Mouse (Mus musculus): ENCODE data around the gene Cacnb2. TPM values are rescaled to one million over a fixed set of nuclear protein-coding genes. Genes with fewer than 3 reads are reported as not detected.

Gene Cacnb2
- polyA plus RNA-seq, 1 experiment from 2014 or later = 3.3 TPM

DNA sequence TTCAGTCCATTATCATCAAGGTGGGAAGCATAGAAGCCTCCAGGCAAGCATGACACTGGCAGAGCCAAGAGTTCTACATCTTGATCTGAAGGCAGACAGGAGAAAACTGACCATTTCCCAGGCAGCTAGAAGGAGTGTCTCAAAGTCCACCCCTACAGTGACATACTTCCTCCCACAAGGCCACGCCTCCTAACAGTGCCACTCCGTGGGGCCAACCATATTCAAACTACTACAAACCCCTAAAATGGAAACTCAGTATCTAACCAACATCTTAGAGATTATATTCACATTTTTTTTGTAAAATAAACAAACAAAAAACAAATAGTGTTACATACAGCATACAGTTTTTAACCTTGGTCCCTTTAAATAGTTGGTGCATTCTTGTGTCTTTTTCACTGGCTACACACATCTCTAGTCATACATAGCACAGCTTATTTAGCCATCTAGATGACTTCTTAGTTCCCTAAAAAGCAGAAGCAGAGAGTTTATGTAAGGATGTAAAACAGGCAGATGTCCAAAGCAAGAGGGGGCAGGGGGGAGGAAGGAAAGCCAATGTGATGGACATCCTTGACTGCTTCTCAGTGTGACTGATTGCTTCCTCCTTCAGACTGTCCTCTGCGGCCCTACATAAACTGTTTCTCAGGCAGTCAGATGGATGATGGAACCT lies 340.9 kb downstream of the Cacnb2 start:
- no peaks in the 10 kb centered on the region for H3K9me3 ChIP-seq (replicated peaks)
- WGBS = 89% methylated on average over 3 of the region's 3 CpGs
- H3K4me2 ChIP-seq = no peak overlapping the region
- H3K4me1 ChIP-seq = no peaks in the 10 kb centered on the region
- no peaks in the 10 kb centered on the region for H3K36me3 ChIP-seq (ENCODE audit: poor library complexity, severe bottlenecking)
- no peak for ATAC-seq
- H3K27me3 ChIP-seq = no peaks in the 10 kb centered on the region
- no peak overlapping the region for H3K9ac ChIP-seq
- H3K4me3 ChIP-seq = no peak overlapping the region
- no peak overlapping the region for H3K27ac ChIP-seq

DNA sequence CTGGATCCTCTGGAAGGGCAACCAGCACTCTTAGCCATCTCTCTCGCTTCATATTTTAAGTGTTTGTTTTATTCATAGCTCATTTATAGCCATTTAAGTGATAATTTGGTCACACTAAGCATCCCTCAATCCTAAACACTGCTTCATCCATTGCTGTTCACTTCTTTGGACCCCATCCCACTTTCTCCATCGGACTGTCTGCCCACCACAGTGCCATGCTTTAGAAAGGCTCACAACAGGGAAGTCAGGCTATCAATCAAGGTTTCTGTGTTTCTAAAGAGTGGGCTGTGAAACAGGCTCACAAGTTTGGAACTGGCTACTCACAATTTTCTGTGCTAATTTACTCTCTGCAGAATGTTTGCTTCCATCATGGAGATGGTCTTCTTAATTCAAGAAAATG lies 350.2 kb downstream of the Cacnb2 start:
- no peak overlapping the region for H3K9ac ChIP-seq
- no peak overlapping the region for H3K4me3 ChIP-seq
- ATAC-seq = no peak
- no peak overlapping the region for H3K4me2 ChIP-seq
- H3K9me3 ChIP-seq (replicated peaks) = no peaks in the 10 kb centered on the region
- no peaks in the 10 kb centered on the region for H3K27me3 ChIP-seq
- 58% methylated on average over 2 of the region's 2 CpGs for WGBS
- H3K27ac ChIP-seq = no peak overlapping the region; the same call in 1 of the 2 replicates
- H3K4me1 ChIP-seq = no peaks in the 10 kb centered on the region
- H3K36me3 ChIP-seq (ENCODE audit: poor library complexity, severe bottlenecking) = no peaks in the 10 kb centered on the region

DNA sequence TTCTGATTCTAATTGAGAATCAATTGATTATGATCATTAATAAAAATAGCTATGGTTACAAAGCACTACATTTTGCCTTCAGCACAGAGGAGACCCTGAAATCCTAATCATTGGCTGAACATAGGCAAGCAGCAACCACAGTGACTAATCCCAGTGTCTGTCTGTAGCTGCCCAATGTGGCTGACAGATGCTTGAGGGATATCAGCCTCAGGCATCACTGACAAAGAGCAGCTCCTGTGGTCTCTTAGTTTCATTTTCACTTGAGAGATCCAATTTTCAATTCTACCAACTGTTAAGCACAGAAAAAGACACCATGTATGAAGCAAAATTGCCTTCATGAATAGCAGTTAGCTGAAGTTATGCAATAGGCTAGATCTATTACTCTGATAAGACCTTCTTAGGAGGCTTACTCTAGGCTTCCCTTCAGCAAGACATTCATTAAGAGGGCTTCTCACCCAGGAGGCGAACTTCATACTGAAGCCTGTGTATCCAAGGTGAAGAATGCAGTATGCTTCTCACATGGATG lies 358.1 kb downstream of the Cacnb2 start:
- Histone ChIP-seq H3K9me3 (replicated peaks) (no peaks in the 10 kb centered on the region), H3K27me3 (no peaks in the 10 kb centered on the region), H3K4me2 (no peak overlapping the region), H3K4me1 (no peaks in the 10 kb centered on the region), H3K4me3 (no peak overlapping the region), H3K36me3 (ENCODE audit: poor library complexity, severe bottlenecking) (no peaks in the 10 kb centered on the region), H3K27ac (no peak overlapping the region), H3K9ac (no peak overlapping the region)
- no peak for ATAC-seq
- WGBS = 89% methylated on average over 1 of the region's 1 CpGs

DNA sequence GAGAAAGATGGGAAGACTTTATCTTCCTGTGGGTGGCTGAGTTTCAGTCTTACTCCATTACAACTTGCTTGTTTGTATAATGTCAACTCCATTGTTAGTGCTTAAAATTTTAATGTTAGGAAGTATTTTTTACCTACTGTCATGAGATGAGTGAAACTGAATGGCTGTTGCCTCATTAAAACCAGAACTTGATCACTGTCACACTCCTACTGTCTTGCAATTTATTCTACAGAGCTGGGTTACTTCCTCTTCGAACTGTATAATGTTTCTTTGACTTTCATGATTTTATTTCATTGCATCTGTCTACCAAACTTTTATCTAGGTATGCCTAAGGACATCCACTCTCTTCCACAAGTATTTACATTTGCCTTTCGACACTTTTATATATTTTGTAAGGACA lies 358.6 kb downstream of the Cacnb2 start:
- WGBS = 91% methylated on average over 2 of the region's 2 CpGs
- Histone ChIP-seq H3K9ac (no peak overlapping the region), H3K9me3 (replicated peaks) (no peaks in the 10 kb centered on the region), H3K4me2 (no peak overlapping the region), H3K4me1 (no peaks in the 10 kb centered on the region), H3K36me3 (ENCODE audit: poor library complexity, severe bottlenecking) (no peaks in the 10 kb centered on the region), H3K27ac (no peak overlapping the region), H3K27me3 (no peaks in the 10 kb centered on the region), H3K4me3 (no peak overlapping the region)
- no peak for ATAC-seq

DNA sequence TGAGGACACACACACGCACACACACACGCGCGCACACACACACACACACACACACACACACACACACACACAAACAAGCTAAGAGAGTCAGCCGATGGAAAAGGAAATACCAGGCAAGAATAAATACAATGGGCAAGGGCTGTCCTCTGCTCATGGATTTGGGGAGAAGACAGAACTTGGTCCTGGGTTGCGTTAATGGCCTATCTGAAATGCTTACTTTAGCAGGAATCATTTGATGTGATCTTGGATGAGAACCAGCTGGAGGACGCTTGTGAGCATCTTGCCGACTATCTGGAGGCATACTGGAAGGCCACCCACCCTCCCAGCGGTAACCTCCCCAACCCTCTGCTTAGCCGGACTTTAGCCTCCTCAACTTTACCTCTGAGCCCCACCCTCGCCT lies 381.1 kb downstream of the Cacnb2 start:
- ATAC-seq = no peak
- H3K36me3 ChIP-seq (ENCODE audit: poor library complexity, severe bottlenecking) = peaks cover 13% of the 10 kb centered on the region; the same call in 1 of the 2 replicates
- no peak overlapping the region for H3K4me2 ChIP-seq
- H3K4me1 ChIP-seq = no peaks in the 10 kb centered on the region
- no peak overlapping the region for H3K4me3 ChIP-seq
- H3K27me3 ChIP-seq = no peaks in the 10 kb centered on the region
- no peak overlapping the region for H3K27ac ChIP-seq
- 86% methylated on average over 11 of the region's 11 CpGs for WGBS
- no peak overlapping the region for H3K9ac ChIP-seq
- H3K9me3 ChIP-seq (replicated peaks) = no peaks in the 10 kb centered on the region

DNA sequence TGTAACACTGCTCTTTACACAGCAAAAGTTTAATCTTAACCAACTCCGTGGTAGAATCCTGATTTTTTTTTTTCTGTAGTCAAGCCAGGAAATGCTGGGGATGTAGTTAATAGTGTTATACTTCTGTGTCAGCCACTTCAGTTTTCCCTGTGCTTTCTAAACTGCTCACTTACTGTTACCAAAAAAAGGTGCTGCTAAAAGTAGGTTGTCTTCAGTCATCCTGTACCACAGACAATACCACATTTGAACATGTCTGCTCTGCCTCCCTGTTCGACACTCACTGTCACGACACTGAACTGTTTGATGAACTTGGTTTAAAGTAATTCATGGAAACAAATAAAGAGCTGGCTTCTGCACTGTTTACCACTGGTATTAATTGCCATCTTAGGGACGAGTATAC lies 385.6 kb downstream of the Cacnb2 start:
- Histone ChIP-seq H3K27ac (no peak overlapping the region), H3K27me3 (no peaks in the 10 kb centered on the region), H3K4me1 (no peaks in the 10 kb centered on the region), H3K4me3 (no peak overlapping the region), H3K36me3 (ENCODE audit: poor library complexity, severe bottlenecking) (peaks cover 21% of the 10 kb centered on the region), H3K9me3 (replicated peaks) (no peaks in the 10 kb centered on the region), H3K9ac (no peak overlapping the region), H3K4me2 (no peak overlapping the region)
- ATAC-seq = no peak
- 87% methylated on average over 4 of the region's 4 CpGs for WGBS

DNA sequence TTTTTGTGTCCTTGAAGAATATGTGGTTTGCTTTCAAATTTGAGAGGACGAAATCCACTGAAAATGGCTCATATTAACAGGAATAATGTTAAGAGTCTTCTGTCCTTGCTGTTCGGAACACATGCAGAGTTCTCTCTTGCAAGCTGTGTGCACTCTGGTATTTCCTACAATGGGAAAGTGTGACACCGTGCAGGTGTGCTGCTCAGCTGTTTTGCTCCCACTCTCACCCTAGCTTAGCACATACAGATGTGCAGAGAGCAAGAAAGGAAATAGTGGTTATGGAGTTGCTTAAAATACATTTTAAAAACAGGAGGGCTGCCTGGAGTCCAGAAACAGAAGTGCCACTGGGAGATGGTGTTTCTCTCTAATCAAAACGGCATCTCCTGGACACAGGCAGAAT lies 386.5 kb downstream of the Cacnb2 start:
- H3K9me3 ChIP-seq (replicated peaks) = no peaks in the 10 kb centered on the region
- H3K27ac ChIP-seq = no peak overlapping the region
- H3K4me2 ChIP-seq = no peak overlapping the region
- WGBS = 83% methylated on average over 4 of the region's 4 CpGs
- ATAC-seq = no peak
- no peak overlapping the region for H3K4me3 ChIP-seq
- peaks cover 16% of the 10 kb centered on the region for H3K36me3 ChIP-seq (ENCODE audit: poor library complexity, severe bottlenecking)
- H3K27me3 ChIP-seq = no peaks in the 10 kb centered on the region
- H3K9ac ChIP-seq = no peak overlapping the region
- no peaks in the 10 kb centered on the region for H3K4me1 ChIP-seq

DNA sequence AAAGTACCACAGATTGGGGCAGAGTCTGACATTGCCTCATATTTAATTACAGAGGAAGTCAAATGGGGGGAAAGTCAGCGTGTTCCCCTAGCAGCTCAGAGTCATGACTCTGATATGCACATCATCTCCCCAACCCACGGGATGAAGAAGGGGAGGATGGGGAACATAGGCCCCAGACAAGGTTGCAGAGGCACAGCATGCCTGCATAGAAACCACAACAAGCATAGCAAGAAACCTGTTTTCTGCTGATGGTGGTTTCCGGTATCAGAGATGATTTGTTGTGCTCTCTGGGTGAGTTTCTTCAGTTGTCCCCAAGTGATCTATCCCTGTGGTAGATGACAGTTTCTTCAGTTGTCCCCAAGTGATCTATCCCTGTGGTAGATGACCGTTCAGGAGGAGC lies 389.6 kb downstream of the Cacnb2 start:
- H3K4me2 ChIP-seq = no peak overlapping the region

DNA sequence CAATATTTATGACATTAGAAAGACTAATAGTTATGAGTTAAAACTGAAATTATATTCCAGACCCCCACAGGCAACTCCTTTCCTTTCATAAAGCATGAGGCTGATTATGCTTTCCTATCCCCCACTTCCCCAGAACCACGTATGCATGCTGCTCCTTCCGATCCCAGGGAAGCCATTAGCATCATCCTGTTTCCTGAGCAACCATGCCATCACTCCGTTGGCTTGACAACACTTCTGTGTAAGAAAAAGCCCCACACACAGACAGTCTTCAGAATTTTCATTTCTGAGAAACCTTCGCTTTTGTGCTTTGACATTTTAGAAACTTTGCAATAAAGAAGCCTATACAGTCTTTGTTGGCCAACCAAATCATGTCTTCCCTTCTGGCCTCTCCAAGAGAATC lies 393.1 kb downstream of the Cacnb2 start:
- WGBS = 86% methylated on average over 4 of the region's 4 CpGs
- Histone ChIP-seq H3K4me2 (no peak overlapping the region), H3K9ac (no peak overlapping the region), H3K36me3 (ENCODE audit: poor library complexity, severe bottlenecking) (peaks cover 21% of the 10 kb centered on the region), H3K4me1 (no peaks in the 10 kb centered on the region), H3K4me3 (no peak overlapping the region), H3K9me3 (replicated peaks) (no peaks in the 10 kb centered on the region), H3K27ac (no peak overlapping the region), H3K27me3 (no peaks in the 10 kb centered on the region)
- no peak for ATAC-seq

More for the DNA sequence above, 389.6 kb downstream of the Cacnb2 start:
- 99% methylated on average over 4 of the region's 4 CpGs for WGBS
- H3K27me3 ChIP-seq = no peaks in the 10 kb centered on the region
- no peak overlapping the region for H3K4me3 ChIP-seq
- H3K36me3 ChIP-seq (ENCODE audit: poor library complexity, severe bottlenecking) = peaks cover 15% of the 10 kb centered on the region; the same call in 1 of the 2 replicates
- ATAC-seq = no peak
- no peak overlapping the region for H3K27ac ChIP-seq
- no peaks in the 10 kb centered on the region for H3K4me1 ChIP-seq
- no peaks in the 10 kb centered on the region for H3K9me3 ChIP-seq (replicated peaks)
- no peak overlapping the region for H3K9ac ChIP-seq

DNA sequence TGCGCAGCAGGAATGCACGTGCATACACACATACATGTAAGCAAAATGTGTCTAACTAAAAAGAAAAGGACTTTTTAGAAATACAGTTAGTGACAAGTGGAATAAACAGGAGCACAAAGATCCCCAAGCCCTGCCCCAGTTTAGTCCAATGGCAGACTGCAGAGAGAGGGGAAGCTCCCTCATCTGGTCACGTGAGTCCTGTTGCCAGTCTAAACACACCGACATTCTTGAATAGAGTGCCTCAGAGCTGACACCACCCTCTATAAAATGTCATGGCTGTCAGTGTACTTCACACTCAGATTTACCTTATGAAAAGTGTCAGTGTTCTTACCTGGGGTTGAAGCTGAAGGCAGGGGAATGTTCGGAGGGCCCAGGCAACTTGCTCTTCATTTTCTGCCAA lies 394.9 kb downstream of the Cacnb2 start:
- 88% methylated on average over 5 of the region's 5 CpGs for WGBS
- Histone ChIP-seq H3K27me3 (no peaks in the 10 kb centered on the region), H3K9me3 (replicated peaks) (no peaks in the 10 kb centered on the region), H3K27ac (no peak overlapping the region), H3K9ac (no peak overlapping the region), H3K36me3 (ENCODE audit: poor library complexity, severe bottlenecking) (peaks cover 15% of the 10 kb centered on the region), H3K4me2 (no peak overlapping the region), H3K4me3 (no peak overlapping the region), H3K4me1 (no peaks in the 10 kb centered on the region)
- no peak for ATAC-seq

DNA sequence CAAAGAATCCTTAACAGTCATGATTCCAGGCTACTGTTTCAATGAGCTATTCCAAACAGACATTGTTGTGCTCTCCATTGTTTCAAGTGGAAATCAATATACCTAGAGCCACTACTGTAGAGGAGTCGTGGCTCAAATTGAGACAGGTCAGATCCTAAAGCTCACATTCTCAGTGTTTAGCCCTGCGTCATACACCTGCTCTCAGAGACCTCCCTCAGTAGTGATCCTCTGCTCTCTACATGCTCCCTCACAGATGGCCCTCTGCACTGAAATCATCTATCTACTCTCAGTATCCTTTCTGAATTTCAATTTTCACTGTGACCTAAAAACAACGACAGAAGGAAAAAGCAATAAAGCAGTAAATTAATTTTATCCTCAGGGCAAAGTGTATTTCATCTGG lies 404.6 kb downstream of the Cacnb2 start:
- no peak for ATAC-seq
- Histone ChIP-seq H3K9ac (no peak overlapping the region), H3K4me3 (no peak overlapping the region), H3K9me3 (replicated peaks) (no peaks in the 10 kb centered on the region), H3K4me1 (no peaks in the 10 kb centered on the region), H3K27me3 (no peaks in the 10 kb centered on the region), H3K27ac (no peak overlapping the region), H3K4me2 (no peak overlapping the region), H3K36me3 (ENCODE audit: poor library complexity, severe bottlenecking) (peaks cover 10% of the 10 kb centered on the region; the same call in 1 of the 2 replicates)
- WGBS = 87% methylated on average over 3 of the region's 3 CpGs

DNA sequence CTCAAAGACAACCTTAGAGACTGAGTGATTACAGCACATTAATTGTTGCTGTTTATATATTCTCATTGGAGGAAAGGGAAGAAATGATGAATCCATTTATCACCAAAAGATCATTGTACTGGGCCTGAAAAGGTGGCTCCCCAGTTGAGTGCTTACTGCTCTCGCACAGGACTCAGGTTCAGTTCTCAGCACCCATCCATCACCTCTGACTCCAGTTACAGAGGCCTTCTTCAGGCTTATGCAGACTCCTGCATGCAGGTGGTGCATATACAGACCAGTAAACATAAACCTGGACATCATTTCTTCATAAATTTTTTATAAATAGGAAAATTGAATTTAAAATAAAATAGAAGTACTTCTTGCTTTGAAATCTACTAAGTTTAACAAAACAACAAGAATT lies 405.2 kb downstream of the Cacnb2 start:
- no peak for ATAC-seq
- Histone ChIP-seq H3K36me3 (ENCODE audit: poor library complexity, severe bottlenecking) (peaks cover 10% of the 10 kb centered on the region; the same call in 1 of the 2 replicates), H3K4me1 (no peaks in the 10 kb centered on the region), H3K9ac (no peak overlapping the region), H3K27me3 (no peaks in the 10 kb centered on the region), H3K4me3 (no peak overlapping the region), H3K4me2 (no peak overlapping the region), H3K27ac (no peak overlapping the region), H3K9me3 (replicated peaks) (no peaks in the 10 kb centered on the region)
- 93% methylated on average over 1 of the region's 1 CpGs for WGBS

DNA sequence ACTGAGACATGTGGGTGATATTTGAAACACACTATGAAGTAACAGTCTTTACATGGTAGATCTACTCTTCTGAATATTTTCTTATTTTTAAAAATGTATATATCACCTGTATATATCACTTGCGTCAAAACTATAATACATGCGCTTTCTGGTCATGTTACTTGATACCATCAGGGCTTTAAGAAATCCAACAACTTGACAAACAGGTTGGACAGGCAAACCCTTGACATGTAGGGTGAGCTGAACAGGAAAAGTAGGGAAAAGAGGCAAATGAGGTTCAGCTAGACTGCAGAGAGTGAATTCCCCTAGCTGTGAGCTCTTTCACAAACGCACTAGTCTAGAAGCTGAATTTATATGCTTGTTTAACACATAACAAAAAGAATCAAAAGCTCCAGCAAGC lies 423.9 kb downstream of the Cacnb2 start:
- Histone ChIP-seq H3K27me3 (no peaks in the 10 kb centered on the region), H3K4me1 (no peaks in the 10 kb centered on the region), H3K36me3 (ENCODE audit: poor library complexity, severe bottlenecking) (peaks cover 9% of the 10 kb centered on the region), H3K4me2 (no peak overlapping the region), H3K4me3 (no peak overlapping the region), H3K9ac (no peak overlapping the region), H3K9me3 (replicated peaks) (no peaks in the 10 kb centered on the region), H3K27ac (no peak overlapping the region)
- no peak for ATAC-seq
- 96% methylated on average over 3 of the region's 3 CpGs for WGBS
